Mouse (Mus musculus) forelimb bud, embryonic 11.5 days (tissue): ENCODE results near the gene Olfr243.
"Not testable (repeated sequence)": the region's sequence is repeated elsewhere in the genome, so short reads cannot be mapped to it uniquely, and the experiment has no call there.

Experiments used
- DNase-seq: peaks from one replicate; pipeline ENCODE4 v3.0.0-alpha.2; 2012; ENCODE audit warnings: low read depth, low spot score

The Olfr243 gene

GRCm38 (mm10) chr7:103714371-103714770, at the start of gene Olfr243:
Gene Olfr243 (plus strand): TSS chr7:103714671.
- no peak for DNase-seq

GRCm38 (mm10) chr7:103671091-103671490, 43.4 kb upstream of the Olfr243 start, which contains the start of gene Olfr624:
Gene Olfr624 (minus strand): TSS chr7:103671191.
- no peak for DNase-seq

GRCm38 (mm10) chr7:103682420-103682819, 32.1 kb upstream of the Olfr243 start, which contains the start of gene Olfr625-ps1:
Gene Olfr625-ps1 (plus strand): TSS chr7:103682720.
- no peak for DNase-seq

- DNase-seq: no peak
Measured at GRCm38 (mm10) chr7:103699469-103699868, 15.0 kb upstream of the Olfr243 start.

GRCm38 (mm10) chr7:103712024-103712423, 2.4 kb upstream of the Olfr243 start:
- DNase-seq: no peak

- not testable (repeated sequence) for DNase-seq
Measured at GRCm38 (mm10) chr7:103716398-103716797, 1.9 kb downstream of the Olfr243 start.

- no peak for DNase-seq
Measured at GRCm38 (mm10) chr7:103730074-103730473, 15.6 kb downstream of the Olfr243 start, which contains the start of gene Olfr628. Gene Olfr628 (plus strand): TSS chr7:103730374.

GRCm38 (mm10) chr7:103744843-103745242, 30.4 kb downstream of the Olfr243 start, which contains the start of gene Olfr629:
Gene Olfr629 (minus strand): TSS chr7:103744943.
- no peak for DNase-seq

- no peak for DNase-seq
Measured at GRCm38 (mm10) chr7:103757233-103757632, 42.8 kb downstream of the Olfr243 start, which contains the start of gene Olfr630. Gene Olfr630 (minus strand): TSS chr7:103757333.

GRCm38 (mm10) chr7:103762212-103762611, 47.7 kb downstream of the Olfr243 start:
- not testable (repeated sequence) for DNase-seq

- DNase-seq: not testable (repeated sequence)
Measured at GRCm38 (mm10) chr7:103767687-103768086, 53.2 kb downstream of the Olfr243 start.
